13 mouse cellular contexts compared by ENCODE assay signal in the genomic region with DNA sequence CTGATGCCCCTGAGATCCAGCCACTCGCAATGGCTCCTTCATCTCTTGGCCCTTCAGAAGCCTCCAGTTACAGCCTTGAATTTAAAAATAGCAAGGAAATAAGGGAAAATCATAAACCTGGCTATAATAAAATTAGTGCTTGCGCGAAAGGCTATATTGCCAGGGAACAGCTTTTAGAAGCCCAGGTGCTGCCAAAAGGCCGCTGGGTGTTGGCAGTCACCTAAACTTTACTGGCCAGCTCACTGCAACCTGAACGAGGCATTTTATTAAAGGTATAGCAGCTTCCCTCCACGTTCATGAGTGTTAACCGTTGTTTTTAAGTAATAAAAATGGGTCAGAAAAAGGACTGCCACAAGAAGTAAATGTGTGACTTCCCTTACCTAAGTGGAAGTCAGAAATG.
DNase-seq lines count a peak whose midpoint lies in the region; ATAC-seq lines count a peak whose summit lies in the region.
"Had no signal": no experiment of that assay in that cellular context is flagged by ENCODE, and none has a peak within 500 bp of the region (broad histone marks: within the 10 kb centered on the region; RNA-seq: fewer than 3 reads in every experiment).

No protein-coding gene starts in this region.

- 58% methylated on average over 7 of the region's 7 CpGs for WGBS in forebrain, embryonic 14.5 days
- 93% methylated on average over 7 of the region's 7 CpGs for WGBS in forebrain, embryonic 12.5 days
- 66% methylated on average over 7 of the region's 7 CpGs for WGBS in kidney, embryonic 15.5 days
- WGBS in midbrain, embryonic 15.5 days, result 75% methylated on average over 7 of the region's 7 CpGs

- H3K27me3 ChIP-seq in forebrain, embryonic 14.5 days (replicated peaks; ENCODE audit: control insufficient read depth, insufficient read depth, low read length), result no peaks in the 10 kb centered on the region
- H3K27me3 ChIP-seq in forebrain, embryonic 12.5 days, result no peaks in the 10 kb centered on the region
- no peaks in the 10 kb centered on the region for H3K27me3 ChIP-seq in kidney, embryonic 15.5 days
- H3K27me3 ChIP-seq in midbrain, embryonic 15.5 days (replicated peaks), result no peaks in the 10 kb centered on the region

- no peak for DNase-seq in forebrain, embryonic 14.5 days (ENCODE audit: low spot score)
- no peak for DNase-seq in kidney, adult 9 months
- DNase-seq in cerebellum, postnatal 10 days, result peak; percentile 83 to 86
- DNase-seq in left cerebral cortex, adult 18-20 months (ENCODE audit: low spot score in 2 of 2), result no peak
- DNase-seq in right cerebral cortex, adult 2 months (ENCODE audit: low spot score in 2 of 2), result no peak
- DNase-seq: embryo, embryonic 11 days; kidney, postnatal 10 days; lung, adult 2 months; right cerebral cortex, postnatal 14 days; thymus, postnatal 14 days had no signal

- H3K36me3 ChIP-seq in forebrain, embryonic 14.5 days (ENCODE audit: control insufficient read depth, insufficient read depth, low read length), result 0 out of 2 replicates have a peak, but pooled peaks cover 3% of the 10 kb centered on the region
- H3K36me3 ChIP-seq in forebrain, embryonic 12.5 days (replicated peaks), result no peaks in the 10 kb centered on the region
- no peaks in the 10 kb centered on the region for H3K36me3 ChIP-seq in kidney, embryonic 15.5 days
- no peaks in the 10 kb centered on the region for H3K36me3 ChIP-seq in midbrain, embryonic 15.5 days (replicated peaks)

- no peak overlapping the region for H3K4me3 ChIP-seq in forebrain, embryonic 14.5 days (ENCODE audit: low read depth, low read length)
- H3K4me3 ChIP-seq in forebrain, embryonic 12.5 days (replicated peaks), result no peak overlapping the region
- H3K4me3 ChIP-seq in kidney, embryonic 15.5 days (replicated peaks), result no peak overlapping the region
- H3K4me3 ChIP-seq in midbrain, embryonic 15.5 days, result no peak overlapping the region

- H3K4me2 ChIP-seq in forebrain, embryonic 14.5 days (ENCODE audit: low read length), result no peak overlapping the region
- no peak overlapping the region for H3K4me2 ChIP-seq in forebrain, embryonic 12.5 days
- H3K4me2 ChIP-seq in kidney, embryonic 15.5 days, result no peak overlapping the region
- no peak overlapping the region for H3K4me2 ChIP-seq in midbrain, embryonic 15.5 days

- H3K9ac ChIP-seq in forebrain, embryonic 14.5 days (ENCODE audit: low read length), result no peak overlapping the region
- no peak overlapping the region for H3K9ac ChIP-seq in forebrain, embryonic 12.5 days
- H3K9ac ChIP-seq in kidney, embryonic 15.5 days, result no peak overlapping the region
- no peak overlapping the region for H3K9ac ChIP-seq in midbrain, embryonic 15.5 days

- no peaks in the 10 kb centered on the region for H3K9me3 ChIP-seq in forebrain, embryonic 14.5 days (replicated peaks; ENCODE audit: control insufficient read depth, low read length)
- no peaks in the 10 kb centered on the region for H3K9me3 ChIP-seq in forebrain, embryonic 12.5 days
- no peaks in the 10 kb centered on the region for H3K9me3 ChIP-seq in kidney, embryonic 15.5 days (replicated peaks)
- H3K9me3 ChIP-seq in midbrain, embryonic 15.5 days, result no peaks in the 10 kb centered on the region

- ATAC-seq in forebrain, embryonic 14.5 days, result no peak
- no peak for ATAC-seq in forebrain, embryonic 12.5 days (ENCODE audit: low FRiP score)
- ATAC-seq in kidney, embryonic 15.5 days (replicated peaks; ENCODE audit: low FRiP score), result no peak
- ATAC-seq in midbrain, embryonic 15.5 days (replicated peaks), result no peak

- H3K4me1 ChIP-seq in forebrain, embryonic 14.5 days (ENCODE audit: control insufficient read depth, insufficient read depth, low read length), result peaks cover 40% of the 10 kb centered on the region
- peaks cover 42% of the 10 kb centered on the region for H3K4me1 ChIP-seq in forebrain, embryonic 12.5 days
- H3K4me1 ChIP-seq in kidney, embryonic 15.5 days, result peaks cover 59% of the 10 kb centered on the region
- H3K4me1 ChIP-seq in midbrain, embryonic 15.5 days, result peaks cover 46% of the 10 kb centered on the region

- H3K27ac ChIP-seq in forebrain, embryonic 14.5 days (ENCODE audit: low read depth, low read length), result peak overlapping the region; percentile 66
- H3K27ac ChIP-seq in forebrain, embryonic 12.5 days, result no peak overlapping the region
- H3K27ac ChIP-seq in kidney, embryonic 15.5 days, result peak overlapping the region; percentile 57
- peak overlapping the region; percentile 10; the same call in 1 of the 2 replicates for H3K27ac ChIP-seq in midbrain, embryonic 15.5 days

Comparison
In these comparisons a context has a peak if more than half of its experiments do, and no peak if none do; other contexts are left out.
1. DNase-seq: peak in cerebellum, postnatal 10 days (2 of 2); none in forebrain, embryonic 14.5 days (single experiment), kidney, adult 9 months (single experiment), left cerebral cortex, adult 18-20 months (0 of 2) and right cerebral cortex, adult 2 months (0 of 2).